Mouse (Mus musculus) ZHBTc4 (cell line): ENCODE results near the gene Slamf1.
A peak's percentile ranks its signal among the peaks of the same experiment; 100 is the strongest.

Source experiments
- DNase-seq: peaks from one replicate; pipeline ENCODE4 v3.0.0-alpha.2; 2011; ENCODE audit warnings: low read depth, low spot score

The Slamf1 gene

GRCm38 (mm10) chr1:171766898-171767297, at the start of gene Slamf1:
TSS of gene Slamf1 (plus strand) at chr1:171767127.
- DNase-seq = no peak

DNA sequence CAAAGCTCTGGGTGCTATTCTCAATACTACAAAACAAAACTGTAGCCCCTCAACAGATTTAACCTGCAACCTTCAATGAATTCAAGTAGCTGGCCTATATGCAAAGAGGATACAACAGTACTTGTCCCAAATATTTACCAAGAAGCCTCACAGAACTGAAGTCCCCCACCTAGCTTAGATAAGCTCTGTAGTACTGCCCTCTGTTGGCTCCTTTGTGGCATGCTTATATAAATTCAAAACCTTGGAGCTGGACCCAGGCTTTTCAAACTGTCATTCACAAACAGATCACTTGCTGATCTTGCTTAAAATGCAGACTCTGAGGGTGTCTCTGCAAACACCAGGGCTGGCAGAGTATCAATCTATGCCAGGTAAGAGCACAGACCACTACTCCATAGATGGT, 35.7 kb upstream of the Slamf1 start:
- DNase-seq = no peak

DNA sequence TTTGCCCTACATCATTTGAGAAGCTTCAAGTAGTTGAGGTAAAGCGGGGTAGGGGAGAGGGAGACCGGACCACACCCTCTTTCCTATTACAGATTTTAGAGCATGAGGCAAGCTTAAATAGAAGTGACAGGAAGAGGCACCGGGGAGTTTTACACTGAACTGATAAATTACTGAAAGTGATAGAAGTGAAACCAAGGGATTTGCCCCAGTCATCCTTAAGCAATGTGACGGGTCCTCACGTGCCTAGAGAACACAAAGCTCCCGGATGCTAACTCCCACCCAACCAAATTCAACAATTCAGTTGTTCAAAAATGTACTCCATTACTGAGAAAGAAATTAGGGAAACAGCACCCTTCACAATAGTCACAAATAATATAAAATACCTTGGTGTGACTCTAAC, 32.0 kb upstream of the Slamf1 start:
- no peak for DNase-seq

GRCm38 (mm10) chr1:171748127-171748969, 18.6 kb upstream of the Slamf1 start:
- DNase-seq = no peak

DNA sequence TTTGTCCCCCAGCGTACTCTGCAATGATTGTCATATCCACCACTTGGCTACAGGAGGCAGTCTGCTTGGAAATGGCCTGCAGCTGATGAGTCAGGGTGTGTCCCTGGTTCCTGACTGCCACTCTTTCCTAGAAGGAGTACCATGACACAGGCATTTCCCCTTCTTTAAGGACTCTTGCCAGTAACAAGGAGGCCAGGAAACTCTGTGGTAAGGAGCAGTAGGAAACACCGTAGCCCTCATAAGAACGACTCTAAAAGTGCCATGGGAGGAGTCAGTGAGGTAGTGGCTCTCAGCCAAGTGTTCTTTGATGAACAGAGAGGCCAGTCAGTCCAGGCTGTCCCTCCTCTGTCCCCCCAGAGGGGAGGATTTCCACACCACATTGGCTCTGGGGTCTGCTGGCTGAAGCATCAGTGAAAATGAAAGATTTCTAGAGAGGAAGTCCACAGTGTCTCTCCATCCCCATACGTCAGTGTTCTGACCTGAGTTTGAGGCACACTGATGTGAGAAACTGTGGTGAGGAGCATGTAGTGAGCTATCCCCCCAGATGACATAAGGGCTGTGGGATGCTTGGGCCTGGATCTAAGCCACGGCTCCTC, 5.0 kb upstream of the Slamf1 start:
- peak; percentile 5 for DNase-seq

DNA sequence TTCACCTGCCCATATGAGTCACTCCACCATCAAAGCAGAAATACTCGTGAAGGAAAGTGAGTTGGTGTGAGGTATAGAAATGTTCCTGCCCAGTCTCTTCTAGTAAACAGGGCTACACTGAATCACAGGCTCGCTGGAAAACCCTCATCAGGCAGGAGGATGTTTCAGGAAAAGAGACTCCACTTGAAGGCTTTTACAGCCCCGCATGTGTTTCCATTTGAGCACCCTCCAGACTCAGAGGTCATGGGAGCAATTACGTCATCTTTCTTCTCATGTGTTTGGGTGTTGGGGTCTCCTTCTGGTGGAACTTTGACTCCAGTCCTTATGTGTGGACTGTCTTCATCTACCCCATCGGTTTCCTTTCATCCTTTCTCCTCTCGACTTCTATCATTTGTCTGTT, 4.1 kb downstream of the Slamf1 start:
- no peak for DNase-seq

DNA sequence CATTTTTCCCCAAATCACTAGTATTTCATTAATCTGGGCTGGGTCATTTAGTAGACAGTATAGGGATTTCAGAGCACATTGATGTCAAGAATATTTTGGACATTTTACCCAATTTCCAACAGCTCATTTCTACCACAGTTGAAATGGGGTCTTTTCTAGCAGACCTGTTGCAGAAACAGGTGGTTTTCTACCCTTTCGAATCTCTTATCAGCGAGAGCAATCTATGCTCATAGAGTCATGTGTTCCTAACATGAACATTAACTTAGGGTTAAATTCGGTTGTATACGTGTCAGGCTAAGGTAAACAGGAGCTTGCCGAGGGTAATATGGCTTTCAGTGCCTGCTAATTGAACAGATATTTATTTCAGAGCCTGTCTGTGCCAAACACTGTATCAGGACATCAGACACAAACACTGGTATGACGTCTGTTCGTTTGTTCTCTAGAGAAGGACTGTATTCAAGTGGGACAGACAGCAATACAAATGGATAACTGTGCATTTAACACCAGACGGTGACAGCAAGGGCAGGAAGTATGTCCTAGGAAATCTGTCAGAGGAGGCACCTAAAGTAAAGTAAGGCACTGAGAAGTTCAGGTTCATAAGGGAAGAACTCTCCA, 5.3 kb downstream of the Slamf1 start:
- no peak for DNase-seq

DNA sequence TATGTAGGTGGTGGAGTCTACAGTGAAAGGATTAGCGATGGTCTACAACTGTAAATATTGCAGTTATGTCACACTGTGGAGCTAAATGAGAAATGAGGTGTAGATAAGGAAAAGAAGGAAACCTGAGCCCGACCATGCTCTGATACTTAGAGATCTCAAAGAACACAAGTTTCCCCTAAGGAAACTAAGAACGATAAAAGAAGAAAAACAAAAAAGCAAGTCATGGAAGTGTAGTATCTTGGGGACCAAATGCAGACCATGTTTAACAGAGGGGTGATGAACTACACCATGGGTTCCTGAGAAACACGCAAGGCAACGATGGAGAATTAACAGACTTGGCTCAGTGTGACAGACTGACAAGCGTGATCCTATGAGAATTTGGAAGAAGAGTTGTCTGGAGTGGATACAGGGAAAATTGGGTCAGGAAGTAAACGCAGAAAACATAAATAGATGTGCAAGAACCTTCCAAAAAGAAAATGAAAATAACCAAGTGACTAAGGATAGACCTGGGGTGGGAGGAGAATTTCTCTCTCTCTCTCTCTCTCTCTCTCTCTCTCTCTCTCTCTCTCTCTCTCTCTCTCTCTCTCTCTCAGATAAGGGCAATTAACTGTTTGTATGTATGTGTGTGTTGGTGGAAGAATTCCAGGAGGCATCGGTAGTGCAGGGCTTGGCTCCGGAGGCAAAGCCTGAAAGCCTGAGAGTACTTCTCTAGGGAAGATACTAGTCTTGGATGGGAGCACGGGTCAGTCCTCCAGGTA, 6.5 kb downstream of the Slamf1 start:
- no peak for DNase-seq

DNA sequence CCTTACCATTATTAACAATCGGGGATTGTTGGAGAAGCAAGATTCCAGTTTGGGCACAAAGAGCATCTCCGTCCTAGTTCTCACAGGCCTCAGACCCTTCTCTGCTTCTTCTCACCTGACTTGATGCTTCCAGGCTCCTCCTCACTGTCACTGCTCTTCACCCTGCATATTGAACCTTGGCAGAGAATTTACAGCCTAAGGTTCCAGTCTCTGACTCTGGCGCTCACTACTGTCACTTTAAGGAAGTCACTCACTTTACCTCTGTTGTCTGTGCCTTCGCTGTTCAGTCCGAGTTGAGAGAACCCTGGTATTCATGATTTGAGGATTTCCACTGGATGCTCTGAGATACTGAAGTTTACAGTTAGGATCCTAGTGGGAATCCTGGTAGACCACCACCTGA, 7.3 kb downstream of the Slamf1 start:
- DNase-seq = no peak

- no peak for DNase-seq
Observed at GRCm38 (mm10) chr1:171774678-171775077, 7.8 kb downstream of the Slamf1 start.

GRCm38 (mm10) chr1:171775781-171776180, 8.9 kb downstream of the Slamf1 start:
- DNase-seq = peak; percentile 5

DNA sequence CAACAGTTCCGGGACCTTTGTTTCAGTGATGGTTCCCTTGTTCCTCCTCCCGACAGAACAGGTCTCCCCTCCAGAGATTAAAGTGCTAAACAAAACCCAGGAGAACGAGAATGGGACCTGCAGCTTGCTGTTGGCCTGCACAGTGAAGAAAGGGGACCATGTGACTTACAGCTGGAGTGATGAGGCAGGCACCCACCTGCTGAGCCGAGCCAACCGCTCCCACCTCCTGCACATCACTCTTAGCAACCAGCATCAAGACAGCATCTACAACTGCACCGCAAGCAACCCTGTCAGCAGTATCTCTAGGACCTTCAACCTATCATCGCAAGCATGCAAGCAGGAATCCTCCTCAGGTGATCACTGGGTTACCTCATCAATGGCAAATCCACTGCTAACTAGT, 10.1 kb downstream of the Slamf1 start:
- DNase-seq = no peak

DNA sequence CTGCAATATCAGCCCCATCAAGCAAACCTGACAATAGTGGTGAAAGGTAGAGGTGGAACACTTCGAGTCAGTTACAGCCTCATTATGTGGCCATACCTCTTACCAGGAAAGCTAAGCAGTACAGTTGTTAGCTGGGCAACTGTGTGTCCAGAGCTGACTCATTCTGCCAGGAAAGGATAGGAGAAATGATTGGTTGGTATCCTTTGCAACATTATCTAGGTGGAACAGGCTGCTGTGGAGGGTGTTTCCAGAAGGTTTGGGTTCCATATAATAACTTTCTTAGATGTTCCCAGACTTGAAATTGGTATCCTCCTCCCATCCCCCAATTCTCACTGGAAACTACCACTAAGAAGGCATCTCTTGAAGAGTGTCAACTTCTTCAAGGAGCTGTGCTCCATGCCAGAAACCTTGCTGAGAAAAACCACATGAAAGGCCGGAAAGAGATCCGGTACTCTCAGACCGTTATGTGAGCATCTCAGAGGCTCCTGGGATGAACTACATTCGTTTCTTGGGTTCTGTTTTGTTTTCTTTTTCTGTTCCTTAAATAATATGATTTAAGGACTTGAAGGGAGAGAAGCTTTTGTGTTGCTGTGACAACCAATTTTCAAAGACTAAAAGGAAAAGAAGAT, 15.5 kb downstream of the Slamf1 start:
- DNase-seq = no peak

GRCm38 (mm10) chr1:171785871-171786270, 18.9 kb downstream of the Slamf1 start:
- no peak for DNase-seq

- no peak for DNase-seq
Observed at GRCm38 (mm10) chr1:171787281-171788015, 20.5 kb downstream of the Slamf1 start.

GRCm38 (mm10) chr1:171788461-171789283, 21.7 kb downstream of the Slamf1 start:
- DNase-seq = no peak

GRCm38 (mm10) chr1:171789407-171789806, 22.5 kb downstream of the Slamf1 start:
- no peak for DNase-seq

DNA sequence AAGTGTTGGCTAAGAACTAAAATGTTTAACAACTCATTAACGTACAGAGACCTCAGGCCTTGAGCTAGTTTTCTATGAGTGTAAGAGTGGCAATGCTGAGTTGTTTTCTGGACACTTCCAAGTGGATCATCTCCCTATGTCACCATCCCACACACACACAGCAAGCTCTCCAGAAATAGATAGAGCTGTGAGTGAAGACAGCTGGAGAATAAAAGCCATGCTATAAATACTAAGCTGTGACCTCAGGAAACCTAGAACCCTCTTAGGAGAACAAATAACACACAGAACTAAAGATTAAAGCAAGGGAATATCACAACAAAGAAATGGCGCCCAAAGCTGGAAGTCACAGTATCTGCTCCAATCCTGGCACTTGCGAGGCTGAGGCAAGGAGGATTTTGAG, 24.6 kb downstream of the Slamf1 start:
- DNase-seq = no peak

GRCm38 (mm10) chr1:171796185-171796584, 29.3 kb downstream of the Slamf1 start:
- DNase-seq = no peak

GRCm38 (mm10) chr1:171797840-171798239, 30.9 kb downstream of the Slamf1 start:
- no peak for DNase-seq
